Mouse (Mus musculus) embryonic facial prominence, embryonic 14.5 days (tissue): ENCODE measurements around the gene Ptprg. TPM values are rescaled to one million over a fixed set of nuclear protein-coding genes. Genes with fewer than 3 reads are reported as not detected.
A peak's percentile ranks its signal among the peaks of the same experiment; 100 is the strongest.

Experiments
- ATAC-seq: fragments of 200-750 bp; cut with Nextera tagmentation; 2 replicates; pipeline ENCODE4 v1.8.0; 2017; ENCODE audit warnings: low read depth, moderate number of reproducible peaks, moderate TSS enrichment
- DNase-seq: peaks from one replicate; pipeline ENCODE4 v3.0.0-alpha.2; 2015; ENCODE audit warnings: low spot score
- H3K27ac ChIP-seq: fragments of 300-500 bp; sonication (generic); replicated peaks from 2 replicates; pipeline ENCODE4 v1.5.1; 2014; ENCODE audit warnings: low read depth, mild to moderate bottlenecking, low read length, moderate library complexity
- H3K27me3 ChIP-seq: fragments of 300-500 bp; sonication (generic); replicated peaks from 2 replicates; pipeline ENCODE4 v1.6.1; 2014; ENCODE audit warnings: low read length; ENCODE audit not compliant: control insufficient read depth, insufficient read depth
- H3K36me3 ChIP-seq: fragments of 300-500 bp; sonication (generic); 2 replicates; pipeline ENCODE4 v1.6.1; 2014; ENCODE audit warnings: low read length, mixed read lengths; ENCODE audit not compliant: control insufficient read depth, insufficient read depth
- H3K4me1 ChIP-seq: fragments of 300-500 bp; sonication (generic); 2 replicates; pipeline ENCODE4 v1.6.1; 2014; ENCODE audit warnings: antibody characterized with exemption, low read length; ENCODE audit not compliant: control insufficient read depth, insufficient read depth
- H3K4me2 ChIP-seq: fragments of 300-500 bp; sonication (generic); 2 replicates; pipeline ENCODE4 v1.6.1; 2014; ENCODE audit warnings: low read depth, mild to moderate bottlenecking, low read length, moderate library complexity, mixed read lengths
- H3K4me3 ChIP-seq: fragments of 300-500 bp; sonication (generic); 2 replicates; pipeline ENCODE4 v1.5.1; 2014; ENCODE audit warnings: low read depth, mild to moderate bottlenecking, low read length
- H3K9ac ChIP-seq: fragments of 300-500 bp; sonication (generic); 2 replicates; pipeline ENCODE4 v1.6.1; 2014; ENCODE audit warnings: low read depth, mild to moderate bottlenecking, low read length, moderate library complexity, mixed read lengths
- H3K9me3 ChIP-seq: fragments of 300-500 bp; sonication (generic); 2 replicates; pipeline ENCODE4 v1.6.1; 2016; ENCODE audit warnings: low read length; ENCODE audit not compliant: control insufficient read depth
- WGBS: fragments of 180-500 bp; shearing (Covaris S2); extraction: QIAGEN DNeasy Blood & Tissue Kit; methylation state at CpG from one replicate; pipeline ENCODE4 v1.1.7; 2014; 5-methylcytosine and 5-hydroxymethylcytosine counted together
- polyA plus RNA-seq: library from polyadenylated mRNA; unstranded; fragments of >200 nt; fragmentation: Nextera tagmentation; extraction: Ambion mirVana; gene quantifications from 2 replicates; pipeline ENCODE4 v1.2.1, GENCODE M21; 2014

The Ptprg gene
- polyA plus RNA-seq, 1 experiment from 2014 or later, result 23.5 TPM

DNA sequence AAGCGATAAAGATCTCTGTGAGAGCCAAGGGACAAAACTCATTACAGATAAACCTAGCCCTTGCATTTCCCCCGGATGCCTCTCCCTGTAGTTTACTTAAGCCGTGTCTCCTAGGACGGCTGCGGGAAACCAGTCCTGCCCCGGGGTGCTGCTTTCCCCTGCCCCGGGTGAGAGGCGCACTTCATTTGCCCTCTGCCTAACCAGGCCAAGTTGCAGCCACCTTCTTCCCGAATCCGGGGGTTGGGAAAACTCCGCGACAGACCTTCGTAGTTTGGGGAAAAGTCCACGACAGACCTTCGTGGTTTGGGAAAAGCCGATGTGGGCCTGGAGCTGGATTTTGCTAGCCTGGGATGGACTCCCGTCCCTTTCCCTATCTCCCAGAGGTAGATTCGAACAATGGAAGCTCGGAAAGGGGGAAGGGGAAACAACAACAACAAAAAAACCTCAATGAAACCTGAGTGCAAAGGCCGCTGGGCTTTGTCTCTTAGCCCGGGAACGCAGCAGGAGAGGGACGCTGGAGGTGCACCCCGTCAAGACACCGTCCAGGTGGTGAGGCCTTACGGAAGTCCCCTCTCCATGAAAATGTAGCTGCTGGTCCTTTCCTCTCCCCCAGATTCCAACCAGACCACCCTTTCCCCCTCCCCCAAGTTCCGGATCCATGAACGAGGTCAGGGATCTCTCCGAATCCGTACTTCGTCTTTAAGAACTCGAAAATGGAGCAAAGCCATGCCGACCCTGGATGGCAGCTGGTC, 635 bp upstream of the Ptprg start:
- Histone ChIP-seq H3K4me1 (peaks cover 12% of the 10 kb centered on the region; the same call in 1 of the 2 replicates), H3K9ac (peak overlapping the region; percentile 90), H3K9me3 (no peaks in the 10 kb centered on the region), H3K36me3 (no peaks in the 10 kb centered on the region), H3K27ac (peak overlapping the region; percentile 99), H3K27me3 (no peaks in the 10 kb centered on the region), H3K4me3 (peak overlapping the region; percentile 78), H3K4me2 (peak overlapping the region; percentile 91)
- WGBS, result 0% methylated on average over 33 of the region's 33 CpGs
- ATAC-seq (no peak; the same call in 1 of the 2 replicates), DNase-seq (peak; percentile 38)

DNA sequence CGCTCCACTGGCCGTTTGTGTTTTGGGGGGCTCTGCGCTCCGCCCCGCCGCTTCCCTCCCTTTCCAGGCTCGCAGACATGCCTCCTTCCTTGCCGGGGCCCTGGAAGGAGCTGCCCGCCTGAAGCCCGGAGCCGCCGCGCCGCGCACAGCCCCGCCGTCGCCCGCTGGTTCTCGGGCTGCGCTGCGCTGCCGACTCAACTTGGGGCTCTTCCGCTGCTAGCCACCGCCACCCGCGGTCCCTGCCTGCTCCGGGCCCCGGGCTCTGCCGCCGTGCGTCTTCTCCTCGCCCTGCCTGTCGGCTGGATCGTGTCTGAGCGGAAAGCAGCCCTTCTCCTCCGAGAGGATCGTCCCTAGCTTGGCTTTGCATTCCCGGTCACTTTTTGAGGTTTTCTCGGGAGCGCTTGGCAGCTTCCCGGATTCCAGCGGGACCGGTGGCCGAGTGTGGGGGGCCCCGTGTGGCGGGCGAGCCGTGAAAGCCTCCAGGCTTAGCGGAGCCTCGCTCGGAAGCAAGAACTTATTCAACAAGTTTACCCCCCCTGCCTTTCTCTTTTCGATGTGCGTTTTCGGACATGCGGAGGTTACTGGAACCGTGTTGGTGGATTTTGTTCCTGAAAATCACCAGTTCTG, 460 bp downstream of the Ptprg start:
- no peaks in the 10 kb centered on the region for H3K9me3 ChIP-seq
- H3K27ac ChIP-seq, result peak overlapping the region; percentile 99
- H3K9ac ChIP-seq, result peak overlapping the region; percentile 90
- H3K4me3 ChIP-seq, result peak overlapping the region; percentile 78
- no peaks in the 10 kb centered on the region for H3K36me3 ChIP-seq
- no peaks in the 10 kb centered on the region for H3K27me3 ChIP-seq
- ATAC-seq, result peak; percentile 56
- peak; percentile 54 for DNase-seq
- peak overlapping the region; percentile 91 for H3K4me2 ChIP-seq
- peaks cover 12% of the 10 kb centered on the region; the same call in 1 of the 2 replicates for H3K4me1 ChIP-seq
- 0% methylated on average over 26 of the region's 57 CpGs for WGBS

DNA sequence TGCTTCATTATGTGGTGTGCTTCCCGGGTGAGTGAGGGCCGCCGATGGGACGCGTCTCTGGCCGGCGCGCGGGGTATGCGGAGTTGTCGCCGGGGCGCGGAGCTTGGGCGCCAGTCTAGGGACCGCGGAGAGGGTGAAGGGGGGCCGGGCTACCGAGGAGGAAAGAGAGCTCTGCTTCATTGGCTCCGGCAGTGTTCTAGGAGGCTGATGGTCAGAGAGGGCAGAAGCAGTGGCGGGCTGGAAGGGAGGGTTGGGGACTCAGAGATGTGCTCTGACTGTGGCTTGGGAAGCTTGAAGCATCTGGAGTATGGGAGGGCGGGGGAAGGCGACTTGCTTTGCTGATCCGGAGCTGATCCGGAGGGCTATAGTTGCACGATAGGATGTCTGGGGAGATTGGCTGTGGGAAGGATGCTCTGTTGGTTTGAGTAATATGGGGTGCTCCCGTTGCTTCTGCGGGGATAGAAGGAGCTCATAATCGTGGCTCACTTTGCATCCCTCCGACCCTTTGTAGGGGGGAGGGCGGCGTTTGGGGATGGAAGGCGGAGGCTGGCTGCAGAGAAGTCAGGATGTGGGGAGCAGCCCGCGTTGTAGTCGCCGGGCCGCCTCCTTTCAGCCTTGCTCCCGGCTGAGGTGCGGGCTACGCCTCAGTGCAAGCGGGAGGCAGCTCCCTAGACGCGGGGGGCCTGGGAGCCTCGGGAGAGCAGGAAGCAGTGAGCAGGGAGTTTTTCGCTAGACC, 1.1 kb downstream of the Ptprg start:
- Histone ChIP-seq H3K27ac (peak overlapping the region; percentile 99), H3K4me3 (peak overlapping the region; percentile 78), H3K9me3 (no peaks in the 10 kb centered on the region), H3K4me1 (peaks cover 12% of the 10 kb centered on the region; the same call in 1 of the 2 replicates), H3K4me2 (peak overlapping the region; percentile 91), H3K36me3 (no peaks in the 10 kb centered on the region), H3K27me3 (no peaks in the 10 kb centered on the region), H3K9ac (peak overlapping the region; percentile 90)
- under 1% methylated on average over 38 of the region's 46 CpGs for WGBS
- ATAC-seq (peak; percentile 48), DNase-seq (peak; percentile 63)

GRCm38 (mm10) chr14:11555061-11555501, 1.7 kb downstream of the Ptprg start:
- Histone ChIP-seq H3K27ac (peak overlapping the region; percentile 99), H3K4me1 (peaks cover 12% of the 10 kb centered on the region; the same call in 1 of the 2 replicates), H3K9me3 (no peaks in the 10 kb centered on the region), H3K4me2 (peak overlapping the region; percentile 91), H3K9ac (peak overlapping the region; percentile 90), H3K36me3 (no peaks in the 10 kb centered on the region), H3K4me3 (peak overlapping the region; percentile 78), H3K27me3 (no peaks in the 10 kb centered on the region)
- DNase-seq, result no peak
- ATAC-seq, result no peak
- WGBS, result 2% methylated on average over 15 of the region's 17 CpGs

- Histone ChIP-seq H3K9me3 (no peaks in the 10 kb centered on the region), H3K27ac (peak overlapping the region; percentile 99; the same call in 1 of the 2 replicates), H3K27me3 (no peaks in the 10 kb centered on the region), H3K36me3 (no peaks in the 10 kb centered on the region), H3K4me1 (peaks cover 12% of the 10 kb centered on the region; the same call in 1 of the 2 replicates), H3K4me3 (peak overlapping the region; percentile 78), H3K4me2 (peak overlapping the region; percentile 91), H3K9ac (peak overlapping the region; percentile 90)
- under 1% methylated on average over 35 of the region's 35 CpGs for WGBS
- peak; percentile 27; the same call in 1 of the 2 replicates for ATAC-seq
- DNase-seq, result peak; percentile 50
These were observed 2.4 kb downstream of the Ptprg start for GRCm38 (mm10) chr14:11555521-11556355.

GRCm38 (mm10) chr14:11556356-11557130, 3.2 kb downstream of the Ptprg start:
- WGBS, result 5% methylated on average over 25 of the region's 26 CpGs
- no peaks in the 10 kb centered on the region for H3K27me3 ChIP-seq
- no peaks in the 10 kb centered on the region for H3K9me3 ChIP-seq
- H3K4me3 ChIP-seq, result peak overlapping the region; percentile 78
- DNase-seq, result peak; percentile 72
- peak overlapping the region; percentile 91 for H3K4me2 ChIP-seq
- H3K36me3 ChIP-seq, result no peaks in the 10 kb centered on the region
- H3K27ac ChIP-seq, result no peak overlapping the region
- peak overlapping the region; percentile 90 for H3K9ac ChIP-seq
- no peak for ATAC-seq
- peaks cover 12% of the 10 kb centered on the region; the same call in 1 of the 2 replicates for H3K4me1 ChIP-seq

DNA sequence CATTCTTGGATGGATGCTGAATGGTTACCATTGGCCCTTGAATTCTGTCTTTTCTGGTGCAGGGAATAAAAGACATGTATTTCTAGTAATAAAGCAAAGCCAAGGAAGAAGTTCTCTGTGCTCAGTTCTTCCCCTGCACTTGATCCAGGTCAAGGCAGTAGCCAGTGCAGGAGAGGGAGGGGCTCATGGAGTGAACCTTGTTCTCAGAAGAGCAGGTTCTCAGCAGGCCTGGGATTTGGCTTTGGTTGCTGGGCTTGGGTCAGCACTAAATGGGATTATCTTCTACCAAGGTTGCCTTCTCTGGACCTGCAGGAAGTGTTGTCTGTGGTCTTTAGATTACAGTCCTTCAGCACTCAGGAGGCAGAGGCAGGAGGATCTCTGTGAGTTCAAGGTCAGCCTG, 5.2 kb downstream of the Ptprg start:
- peaks cover 12% of the 10 kb centered on the region; the same call in 1 of the 2 replicates for H3K4me1 ChIP-seq
- H3K4me2 ChIP-seq, result no peak overlapping the region
- H3K9me3 ChIP-seq, result 0 out of 2 replicates have a peak, but pooled peaks cover 3% of the 10 kb centered on the region
- no peak for DNase-seq
- H3K36me3 ChIP-seq, result no peaks in the 10 kb centered on the region
- no peak for ATAC-seq
- H3K27me3 ChIP-seq, result no peaks in the 10 kb centered on the region
- no peak overlapping the region for H3K27ac ChIP-seq
- no peak overlapping the region for H3K4me3 ChIP-seq
- no peak overlapping the region for H3K9ac ChIP-seq
